Mouse (Mus musculus): Measurements from ENCODE around the gene Txnrd1. TPM values are rescaled to one million over a fixed set of nuclear protein-coding genes. Genes with fewer than 3 reads are reported as not detected.

Txnrd1 gene
- total RNA-seq, 2 experiments from 2014 or later = 45.6 to 48.6 TPM

GRCm38 (mm10) chr10:82858691-82859532 lies 25.2 kb downstream of the Txnrd1 start:
- DNase-seq (ENCODE audit: low spot score in 2 of 2) = peak; percentile 91 to 94
- intact Hi-C loops (cut with DNase I) = no loop called here

- intact Hi-C loops (cut with DNase I) = no loop called here
- DNase-seq (ENCODE audit: low spot score in 2 of 2) = peak; percentile 22 to 23
Measured at GRCm38 (mm10) chr10:82859533-82859915, 25.8 kb downstream of the Txnrd1 start.

GRCm38 (mm10) chr10:82860181-82860928 lies 26.6 kb downstream of the Txnrd1 start:
- peak; percentile 30 to 40 for DNase-seq (ENCODE audit: low spot score in 2 of 2)
- intact Hi-C loops (cut with DNase I) = loop anchor here (5.0 kb wide), 2 partner anchors 38 to 98 kb away; partner anchors contain the start of gene Nfyb

GRCm38 (mm10) chr10:82860929-82861315 lies 27.2 kb downstream of the Txnrd1 start:
- intact Hi-C loops (cut with DNase I) = loop anchor here (5.0 kb wide), 2 partner anchors 39 to 99 kb away; partner anchors contain the start of gene Nfyb
- no peak for DNase-seq (ENCODE audit: low spot score in 2 of 2)

- intact Hi-C loops (cut with DNase I) = loop anchor here (5.0 kb wide), 2 partner anchors 41 to 101 kb away; partner anchors contain the start of gene Nfyb
- no peak for DNase-seq (ENCODE audit: low spot score in 2 of 2)
Measured at GRCm38 (mm10) chr10:82863106-82863680, 29.4 kb downstream of the Txnrd1 start.

GRCm38 (mm10) chr10:82863827-82864226 lies 30.1 kb downstream of the Txnrd1 start:
- no peak for DNase-seq (ENCODE audit: low spot score in 2 of 2)
- intact Hi-C loops (cut with DNase I) = loop anchor here (5.0 kb wide), 2 partner anchors 42 to 102 kb away; partner anchors contain the start of gene Nfyb

- intact Hi-C loops (cut with DNase I) = no loop called here
- DNase-seq (ENCODE audit: low spot score in 2 of 2) = no peak
Measured at GRCm38 (mm10) chr10:82866356-82866755, 32.6 kb downstream of the Txnrd1 start, which contains the start of gene Eid3. Gene Eid3, plus strand, starts transcription at chr10:82866626.

- no peak for DNase-seq (ENCODE audit: low spot score in 2 of 2)
- intact Hi-C loops (cut with DNase I) = no loop called here
Measured at GRCm38 (mm10) chr10:82866832-82867231, 33.1 kb downstream of the Txnrd1 start.

GRCm38 (mm10) chr10:82868418-82869086 lies 34.8 kb downstream of the Txnrd1 start:
- intact Hi-C loops (cut with DNase I) = no loop called here
- DNase-seq (ENCODE audit: low spot score in 2 of 2) = no peak

GRCm38 (mm10) chr10:82875446-82875845 lies 41.7 kb downstream of the Txnrd1 start:
- intact Hi-C loops (cut with DNase I) = no loop called here
- no peak for DNase-seq (ENCODE audit: low spot score in 2 of 2)

- DNase-seq (ENCODE audit: low spot score in 2 of 2) = peak; percentile 39 to 41
- intact Hi-C loops (cut with DNase I) = no loop called here
Measured at GRCm38 (mm10) chr10:82876076-82876796, 42.5 kb downstream of the Txnrd1 start.

GRCm38 (mm10) chr10:82887354-82887753 lies 53.6 kb downstream of the Txnrd1 start:
- no peak for DNase-seq (ENCODE audit: low spot score in 2 of 2)
- intact Hi-C loops (cut with DNase I) = no loop called here

- intact Hi-C loops (cut with DNase I) = no loop called here
- DNase-seq (ENCODE audit: low spot score in 2 of 2) = no peak
Measured at GRCm38 (mm10) chr10:82888576-82888975, 54.8 kb downstream of the Txnrd1 start.

- DNase-seq (ENCODE audit: low spot score in 2 of 2) = peak in 1 of 2 experiments; percentile 25
- intact Hi-C loops (cut with DNase I) = no loop called here
Measured at GRCm38 (mm10) chr10:82889447-82889973, 55.8 kb downstream of the Txnrd1 start.

GRCm38 (mm10) chr10:82890936-82891335 lies 57.2 kb downstream of the Txnrd1 start:
- intact Hi-C loops (cut with DNase I) = no loop called here

GRCm38 (mm10) chr10:82891427-82891826 lies 57.7 kb downstream of the Txnrd1 start:
- no peak for DNase-seq (ENCODE audit: low spot score in 2 of 2)
- intact Hi-C loops (cut with DNase I) = no loop called here

More at GRCm38 (mm10) chr10:82890936-82891335, 57.2 kb downstream of the Txnrd1 start:
- no peak for DNase-seq (ENCODE audit: low spot score in 2 of 2)

- DNase-seq (ENCODE audit: low spot score in 2 of 2) = no peak
- intact Hi-C loops (cut with DNase I) = no loop called here
Measured at GRCm38 (mm10) chr10:82892442-82893055, 58.8 kb downstream of the Txnrd1 start.
